ENCODE assay signal across 35 mouse cellular contexts in genomic region chrX:18187203-18187602, GRCm38 (mm10). TPM values are rescaled to one million over a fixed set of nuclear protein-coding genes. Genes with fewer than 3 reads are reported as not detected.
DNase-seq lines count a peak whose midpoint lies in the region; ATAC-seq and TF ChIP-seq lines count a peak whose summit lies in the region.
"Had no signal": no experiment of that assay in that cellular context is flagged by ENCODE, and none has a peak within 500 bp of the region (broad histone marks: within the 10 kb centered on the region; RNA-seq: fewer than 3 reads in every experiment).

No protein-coding gene starts in this region.

- no peak for ATAC-seq in heart, embryonic 15.5 days (replicated peaks; ENCODE audit: insufficient number of reproducible peaks, insufficient read depth, low FRiP score, low read depth)
- peak; percentile 31; the same call in 1 of the 2 replicates for ATAC-seq in G1E (ENCODE audit: extremely low read depth, insufficient number of reproducible peaks, low FRiP score, poor library complexity, severe bottlenecking)
- ATAC-seq in megakaryocyte-erythroid progenitor cell, adult 5-6 weeks (replicated peaks; ENCODE audit: low FRiP score, low TSS enrichment, poor library complexity, severe bottlenecking), result peak; percentile 91
- no peak for ATAC-seq in forebrain, postnatal 0 days
- ATAC-seq: forebrain, embryonic 15.5 days; hindbrain, embryonic 16.5 days; intestine, embryonic 15.5 days had no signal

- H3K9me3 ChIP-seq in heart, embryonic 15.5 days (replicated peaks), result no peaks in the 10 kb centered on the region
- H3K9me3 ChIP-seq in G1E (replicated peaks), result no peaks in the 10 kb centered on the region
- H3K9me3 ChIP-seq in forebrain, postnatal 0 days (ENCODE audit: low read length), result no peaks in the 10 kb centered on the region
- H3K9me3 ChIP-seq: forebrain, embryonic 15.5 days; heart, embryonic 12.5 days; intestine, embryonic 15.5 days; midbrain, embryonic 12.5 days had no signal

- no peak for DNase-seq in heart, postnatal 14 days
- no peak for DNase-seq in G1E (ENCODE audit: low spot score)
- DNase-seq in brain, adult 2 months (ENCODE audit: low read depth, low spot score), result peak; percentile 6
- DNase-seq in testis, postnatal 10 days (ENCODE audit: low spot score), result no peak
- DNase-seq in forebrain, postnatal 0 days, result no peak
- no peak for DNase-seq in embryo, embryonic 9.5 days (ENCODE audit: extremely low spot score)
- DNase-seq: adrenal gland, postnatal 36 days; cerebellum, adult 11-12 months; cerebellum, postnatal 25 days; embryo, embryonic 11 days; kidney, adult 8-10 months; kidney, postnatal 10 days; layer of hippocampus, postnatal 36 days; lung, postnatal 4 days; thymus, postnatal 14 days had no signal

- H3K27ac ChIP-seq in heart, embryonic 15.5 days, result 0 out of 2 replicates have a peak overlapping the region, but pooled peaks have one; percentile 16
- H3K27ac ChIP-seq in forebrain, postnatal 0 days (ENCODE audit: low read depth, low read length), result no peak overlapping the region
- H3K27ac ChIP-seq: forebrain, embryonic 15.5 days; intestine, embryonic 15.5 days; layer of hippocampus, adult 2 months; midbrain, embryonic 12.5 days had no signal

- peaks cover 5% of the 10 kb centered on the region; the same call in 1 of the 2 replicates for H3K4me1 ChIP-seq in heart, embryonic 15.5 days (replicated peaks)
- H3K4me1 ChIP-seq in G1E (ENCODE audit: insufficient read depth, low read depth, low read length), result peaks cover 47% of the 10 kb centered on the region
- H3K4me1 ChIP-seq in forebrain, postnatal 0 days (ENCODE audit: insufficient read depth), result no peaks in the 10 kb centered on the region
- H3K4me1 ChIP-seq: forebrain, embryonic 15.5 days; intestine, embryonic 15.5 days; midbrain, embryonic 12.5 days had no signal

- no peak overlapping the region for H3K4me2 ChIP-seq in heart, embryonic 15.5 days
- H3K4me2 ChIP-seq in forebrain, postnatal 0 days (ENCODE audit: low read depth), result no peak overlapping the region
- H3K4me2 ChIP-seq: forebrain, embryonic 15.5 days; heart, embryonic 12.5 days; intestine, embryonic 15.5 days; midbrain, embryonic 12.5 days had no signal

- no peak overlapping the region for H3K9ac ChIP-seq in heart, embryonic 15.5 days
- no peak overlapping the region for H3K9ac ChIP-seq in forebrain, postnatal 0 days
- H3K9ac ChIP-seq: forebrain, embryonic 15.5 days; heart, embryonic 12.5 days; intestine, embryonic 15.5 days; midbrain, embryonic 12.5 days had no signal

- H3K4me3 ChIP-seq in heart, embryonic 15.5 days, result no peak overlapping the region
- no peak overlapping the region; the same call in 1 of the 2 replicates for H3K4me3 ChIP-seq in G1E (ENCODE audit: low read depth, low read length)
- no peak overlapping the region for H3K4me3 ChIP-seq in forebrain, postnatal 0 days (ENCODE audit: low read depth, low read length)
- H3K4me3 ChIP-seq: forebrain, embryonic 15.5 days; heart, embryonic 12.5 days; intestine, embryonic 15.5 days; layer of hippocampus, adult 2 months; midbrain, embryonic 12.5 days had no signal

- no peaks in the 10 kb centered on the region for H3K27me3 ChIP-seq in heart, embryonic 15.5 days
- H3K27me3 ChIP-seq in G1E (ENCODE audit: insufficient read depth, low read length), result no peaks in the 10 kb centered on the region
- H3K27me3 ChIP-seq in forebrain, postnatal 0 days (ENCODE audit: insufficient read depth, low read length), result no peaks in the 10 kb centered on the region
- H3K27me3 ChIP-seq: forebrain, embryonic 15.5 days; heart, embryonic 12.5 days; intestine, embryonic 15.5 days; midbrain, embryonic 12.5 days had no signal

- TF ChIP-seq CTCF in G1E (IDR thresholded peaks at IDR 0.05; ENCODE audit: low read depth, low read length), result no peak
- no peak for TF ChIP-seq CTCF in forebrain, postnatal 0 days (IDR thresholded peaks at IDR 0.05; ENCODE audit: low read depth)

- intact Hi-C loops in heart, postnatal 14 days (cut with DNase I), result no loop called here

- no peaks in the 10 kb centered on the region for H3K36me3 ChIP-seq in heart, embryonic 15.5 days
- no peaks in the 10 kb centered on the region for H3K36me3 ChIP-seq in G1E (replicated peaks)
- H3K36me3 ChIP-seq in forebrain, postnatal 0 days (ENCODE audit: insufficient read depth), result no peaks in the 10 kb centered on the region
- H3K36me3 ChIP-seq: forebrain, embryonic 15.5 days; heart, embryonic 12.5 days; intestine, embryonic 15.5 days; midbrain, embryonic 12.5 days had no signal

RNA-seq across cellular contexts. Expression of gene Kdm6a, which starts 24.8 kb away (rescaled TPM):
- polyA plus RNA-seq in heart, embryonic 15.5 days (2015; fragmentation: Nextera tagmentation; extraction: Ambion mirVana), result 13.0 and 18.7 TPM in 2 replicates
- 10 to 100 TPM; 27.7 to 51.7 TPM for total RNA-seq in heart, postnatal 14 days (2021)
- total RNA-seq in G1E (2014; fragmentation: Nextera tagmentation), result 114 and 135 TPM in 2 replicates
- total RNA-seq in G1E (2017), result 59.7 and 61.5 TPM in 2 replicates
- polyA plus RNA-seq in G1E (2012), result 25.8 and 26.6 TPM in 2 replicates
- 34.2 and 43.7 TPM in 2 replicates for total RNA-seq in megakaryocyte-erythroid progenitor cell, adult 5-6 weeks (2014; fragmentation: Nextera tagmentation)
- total RNA-seq in megakaryocyte-erythroid progenitor cell, adult 5-6 weeks (2017), result 42.2 and 50.8 TPM in 2 replicates
- 34.8 and 53.9 TPM in 2 replicates for total RNA-seq in forebrain, postnatal 0 days (2014; rRNA removed)
- polyA plus RNA-seq in forebrain, postnatal 0 days (2015; fragmentation: Nextera tagmentation; extraction: Ambion mirVana), result 10.5 and 11.1 TPM in 2 replicates

RNA-seq across cellular contexts. Expression of gene Dusp21, which starts 41.5 kb away (rescaled TPM):
- not detected in 2 replicates for polyA plus RNA-seq in heart, embryonic 15.5 days (2015; fragmentation: Nextera tagmentation; extraction: Ambion mirVana)
- not detected for total RNA-seq in heart, postnatal 14 days (2021)
- total RNA-seq in G1E (2014; fragmentation: Nextera tagmentation) (not detected in 2 replicates), G1E (2017) (not detected in 2 replicates)
- not detected in 2 replicates for polyA plus RNA-seq in G1E (2012)
- total RNA-seq in megakaryocyte-erythroid progenitor cell, adult 5-6 weeks (2014; fragmentation: Nextera tagmentation), result not detected in 2 replicates
- total RNA-seq in megakaryocyte-erythroid progenitor cell, adult 5-6 weeks (2017), result not detected in 2 replicates
- total RNA-seq in forebrain, postnatal 0 days (2014; rRNA removed), result not detected in 2 replicates
- not detected in 2 replicates for polyA plus RNA-seq in forebrain, postnatal 0 days (2015; fragmentation: Nextera tagmentation; extraction: Ambion mirVana)
- total RNA-seq: adrenal gland, adult 18-20 months; adrenal gland, postnatal 36 days; gastrocnemius, postnatal 4 days; hematopoietic stem cell, adult 5-6 weeks; layer of hippocampus, adult 2 months; layer of hippocampus, postnatal 36 days; left cerebral cortex, postnatal 10 days; liver, adult 2 months; monocyte, adult 5-6 weeks had no signal
- polyA plus RNA-seq: C2C12; embryonic facial prominence, embryonic 14.5 days; forebrain, embryonic 15.5 days; heart, embryonic 12.5 days; hindbrain, embryonic 16.5 days; intestine, embryonic 15.5 days; limb, embryonic 11.5 days; liver, adult 2 months; liver, embryonic 16.5 days; lung, embryonic 16.5 days; midbrain, embryonic 12.5 days; neural tube, embryonic 11.5 days had no signal

Comparison
In these comparisons a context has a peak if more than half of its experiments do, and no peak if none do; other contexts are left out.
1. ATAC-seq: peak in G1E (single experiment) and megakaryocyte-erythroid progenitor cell, adult 5-6 weeks (single experiment); none in heart, embryonic 15.5 days (single experiment) and forebrain, postnatal 0 days (single experiment).